Mouse (Mus musculus): Measurements from ENCODE around the gene Tgds. TPM values are rescaled to one million over a fixed set of nuclear protein-coding genes. Genes with fewer than 3 reads are reported as not detected.

The Tgds gene
- polyA plus RNA-seq (2015; fragmentation: Nextera tagmentation; extraction: Ambion mirVana), result 31.6 and 34.0 TPM in 2 replicates

DNA sequence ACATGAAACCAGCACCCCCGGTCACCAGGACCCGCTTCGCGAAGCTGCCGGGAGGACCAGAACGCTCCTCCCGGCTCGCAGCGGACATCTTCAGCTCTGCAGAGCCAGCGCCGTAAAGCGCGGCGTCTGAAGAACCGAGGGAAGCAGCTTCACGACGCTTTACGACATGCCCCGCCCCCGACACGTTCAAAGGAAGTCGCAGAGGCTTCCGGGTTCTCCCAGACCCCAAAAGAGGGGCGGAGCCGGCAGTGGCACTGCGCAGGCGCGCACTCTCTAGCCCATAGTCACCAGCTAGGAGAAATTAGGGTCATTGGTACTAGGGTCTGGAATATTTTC, at the start of gene Tgds:
Tgds (minus strand) TSS at position 114 of the 336 bp plus-strand sequence.
- peak within 1 kb of the TSS; percentile 47 for H3K27ac ChIP-seq
- no peaks in the 10 kb centered on the region for H3K9me3 ChIP-seq (replicated peaks; ENCODE audit: low read length)
- H3K4me1 ChIP-seq (replicated peaks; ENCODE audit: insufficient read depth, low read length), result peaks cover 5% of the 10 kb centered on the region; the same call in 1 of the 2 replicates
- H3K9ac ChIP-seq (ENCODE audit: low read depth, low read length), result peak within 1 kb of the TSS; percentile 84
- peak within 1 kb of the TSS; percentile 94 for H3K4me2 ChIP-seq (ENCODE audit: low read length)
- peak within 1 kb of the TSS; percentile 77 for H3K4me3 ChIP-seq (replicated peaks; ENCODE audit: low read depth, low read length)
- WGBS, result under 1% methylated on average over 28 of the region's 28 CpGs
- H3K36me3 ChIP-seq (ENCODE audit: insufficient read depth, low read length), result peaks cover 15% of the 10 kb centered on the region
- H3K27me3 ChIP-seq (ENCODE audit: insufficient read depth, low read length), result no peaks in the 10 kb centered on the region
- DNase-seq (ENCODE audit: low spot score) (peak; percentile 99), ATAC-seq (replicated peaks; ENCODE audit: low FRiP score, low read depth) (peak; percentile 83)
- no peak for TF ChIP-seq CTCF (IDR thresholded peaks at IDR 0.05; ENCODE audit: low read depth)

DNA sequence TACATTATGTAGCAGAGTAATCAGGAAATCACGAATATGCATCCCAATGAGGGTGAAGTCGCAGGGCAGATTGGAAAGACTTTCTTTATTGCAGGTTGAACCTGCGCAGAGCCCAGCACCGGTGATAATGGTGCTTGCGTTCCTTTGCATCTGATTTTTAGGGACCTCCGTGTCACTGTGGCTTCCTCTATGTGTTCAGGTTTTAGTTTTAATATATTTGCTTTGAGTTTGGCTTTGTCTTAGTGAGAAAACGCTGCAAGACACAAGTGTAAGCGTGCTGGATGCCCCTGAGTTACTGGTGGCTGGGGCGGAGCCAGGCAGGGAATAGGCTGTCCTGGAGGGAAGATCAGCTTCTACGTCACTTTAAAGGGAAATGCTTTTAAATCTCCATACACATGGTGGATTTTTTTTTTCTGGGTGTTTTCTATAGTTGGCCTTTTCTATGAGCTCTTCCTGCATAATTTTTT, 48.2 kb upstream of the Tgds start:
- Histone ChIP-seq H3K9ac (ENCODE audit: low read depth, low read length) (peak overlapping the region; percentile 15; the same call in 1 of the 2 replicates), H3K36me3 (ENCODE audit: insufficient read depth, low read length) (no peaks in the 10 kb centered on the region), H3K27me3 (ENCODE audit: insufficient read depth, low read length) (no peaks in the 10 kb centered on the region), H3K9me3 (replicated peaks; ENCODE audit: low read length) (no peaks in the 10 kb centered on the region), H3K4me3 (replicated peaks; ENCODE audit: low read depth, low read length) (peak overlapping the region; percentile 44), H3K4me2 (ENCODE audit: low read length) (peak overlapping the region; percentile 73), H3K4me1 (replicated peaks; ENCODE audit: insufficient read depth, low read length) (no peaks in the 10 kb centered on the region), H3K27ac (peak overlapping the region; percentile 10; the same call in 1 of the 2 replicates)
- ATAC-seq (replicated peaks; ENCODE audit: low FRiP score, low read depth) (no peak; the same call in 1 of the 2 replicates), DNase-seq (ENCODE audit: low spot score) (peak; percentile 83)
- no peak for TF ChIP-seq CTCF (IDR thresholded peaks at IDR 0.05; ENCODE audit: low read depth)
- WGBS, result 2% methylated on average over 10 of the region's 10 CpGs

DNA sequence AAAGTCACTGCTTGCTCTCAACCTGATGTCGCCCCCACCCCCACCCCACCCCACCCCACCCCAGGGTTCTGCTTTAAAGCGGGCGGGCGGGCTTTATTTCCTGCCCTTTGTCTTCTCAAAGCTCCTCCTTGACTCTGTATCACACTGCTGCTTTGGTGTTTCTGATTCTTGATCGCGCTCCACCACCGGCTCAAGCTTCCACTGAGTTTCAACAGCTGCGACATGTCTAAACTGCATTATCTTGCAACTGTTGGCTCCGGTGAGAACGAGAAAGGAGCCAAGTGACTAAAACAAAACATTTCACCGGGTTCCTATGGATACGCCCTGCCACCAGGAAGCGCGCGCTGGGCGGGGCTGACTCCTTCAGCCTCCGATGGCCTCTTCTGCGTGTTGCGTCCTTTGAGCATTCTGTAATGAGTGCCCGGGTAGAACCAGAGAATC, 47.6 kb upstream of the Tgds start:
- Histone ChIP-seq H3K4me1 (replicated peaks; ENCODE audit: insufficient read depth, low read length) (no peaks in the 10 kb centered on the region), H3K27ac (peak overlapping the region; percentile 10; the same call in 1 of the 2 replicates), H3K4me2 (ENCODE audit: low read length) (peak overlapping the region; percentile 73), H3K36me3 (ENCODE audit: insufficient read depth, low read length) (no peaks in the 10 kb centered on the region), H3K4me3 (replicated peaks; ENCODE audit: low read depth, low read length) (peak overlapping the region; percentile 44), H3K9me3 (replicated peaks; ENCODE audit: low read length) (no peaks in the 10 kb centered on the region), H3K9ac (ENCODE audit: low read depth, low read length) (peak overlapping the region; percentile 41; the same call in 1 of the 2 replicates), H3K27me3 (ENCODE audit: insufficient read depth, low read length) (no peaks in the 10 kb centered on the region)
- DNase-seq (ENCODE audit: low spot score) (peak; percentile 73), ATAC-seq (replicated peaks; ENCODE audit: low FRiP score, low read depth) (peak; percentile 79)
- WGBS, result under 1% methylated on average over 20 of the region's 20 CpGs
- TF ChIP-seq CTCF (IDR thresholded peaks at IDR 0.05; ENCODE audit: low read depth), result no peak

DNA sequence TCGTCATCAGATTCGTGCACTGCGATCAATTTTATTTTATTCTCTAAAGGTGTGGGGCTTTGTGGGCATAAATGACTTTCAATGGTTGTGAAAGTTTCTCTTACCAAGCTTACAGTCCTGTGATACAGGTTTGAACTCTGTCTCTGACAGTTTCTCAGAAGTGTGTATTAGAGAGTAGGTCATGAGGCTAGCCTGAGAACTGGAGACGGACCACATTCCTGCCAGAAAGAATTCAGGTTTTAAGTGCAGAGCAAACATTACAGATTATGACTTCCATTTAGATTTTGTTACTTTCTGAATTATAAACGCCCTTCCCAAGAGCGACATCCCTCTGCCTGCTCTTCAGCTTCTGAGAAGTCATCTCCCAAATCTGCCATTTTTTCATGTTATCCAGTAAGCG, 47.1 kb upstream of the Tgds start:
- Histone ChIP-seq H3K9me3 (replicated peaks; ENCODE audit: low read length) (no peaks in the 10 kb centered on the region), H3K4me3 (replicated peaks; ENCODE audit: low read depth, low read length) (peak overlapping the region; percentile 44), H3K36me3 (ENCODE audit: insufficient read depth, low read length) (no peaks in the 10 kb centered on the region), H3K27me3 (ENCODE audit: insufficient read depth, low read length) (no peaks in the 10 kb centered on the region), H3K9ac (ENCODE audit: low read depth, low read length) (peak overlapping the region; percentile 41; the same call in 1 of the 2 replicates), H3K4me2 (ENCODE audit: low read length) (peak overlapping the region; percentile 73), H3K4me1 (replicated peaks; ENCODE audit: insufficient read depth, low read length) (no peaks in the 10 kb centered on the region), H3K27ac (no peak overlapping the region)
- no peak for TF ChIP-seq CTCF (IDR thresholded peaks at IDR 0.05; ENCODE audit: low read depth)
- DNase-seq (ENCODE audit: low spot score), result peak; percentile 31
- 33% methylated on average over 7 of the region's 7 CpGs for WGBS
- no peak for ATAC-seq (replicated peaks; ENCODE audit: low FRiP score, low read depth)

DNA sequence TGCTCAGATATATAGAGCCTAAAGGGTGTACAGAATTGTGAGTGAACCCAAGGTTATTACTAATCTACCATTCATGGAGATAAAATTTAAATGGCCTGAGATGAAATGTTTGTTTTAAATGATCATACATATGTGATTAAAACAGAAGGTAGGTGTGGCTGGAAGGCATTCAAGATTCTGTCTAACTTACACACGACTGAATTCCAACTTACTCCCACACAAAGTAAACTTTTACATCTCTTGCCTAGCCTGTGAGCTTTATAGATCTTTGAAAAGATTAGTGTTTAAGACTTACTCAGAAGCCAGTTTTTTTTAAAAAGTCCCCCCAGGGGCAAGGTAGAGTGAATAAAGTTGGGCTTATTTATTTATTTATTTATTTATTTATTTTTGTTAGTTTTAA, 46.7 kb upstream of the Tgds start:
- no peak overlapping the region for H3K27ac ChIP-seq
- H3K4me3 ChIP-seq (replicated peaks; ENCODE audit: low read depth, low read length), result no peak overlapping the region; the same call in 1 of the 2 replicates
- H3K9ac ChIP-seq (ENCODE audit: low read depth, low read length), result no peak overlapping the region
- no peak for TF ChIP-seq CTCF (IDR thresholded peaks at IDR 0.05; ENCODE audit: low read depth)
- H3K9me3 ChIP-seq (replicated peaks; ENCODE audit: low read length), result no peaks in the 10 kb centered on the region
- WGBS, result 12% methylated on average over 1 of the region's 1 CpGs
- H3K4me1 ChIP-seq (replicated peaks; ENCODE audit: insufficient read depth, low read length), result no peaks in the 10 kb centered on the region
- no peak for ATAC-seq (replicated peaks; ENCODE audit: low FRiP score, low read depth)
- DNase-seq (ENCODE audit: low spot score), result peak; percentile 21
- no peaks in the 10 kb centered on the region for H3K27me3 ChIP-seq (ENCODE audit: insufficient read depth, low read length)
- 0 out of 2 replicates have a peak overlapping the region, but pooled peaks have one; percentile 73 for H3K4me2 ChIP-seq (ENCODE audit: low read length)
- no peaks in the 10 kb centered on the region for H3K36me3 ChIP-seq (ENCODE audit: insufficient read depth, low read length)

DNA sequence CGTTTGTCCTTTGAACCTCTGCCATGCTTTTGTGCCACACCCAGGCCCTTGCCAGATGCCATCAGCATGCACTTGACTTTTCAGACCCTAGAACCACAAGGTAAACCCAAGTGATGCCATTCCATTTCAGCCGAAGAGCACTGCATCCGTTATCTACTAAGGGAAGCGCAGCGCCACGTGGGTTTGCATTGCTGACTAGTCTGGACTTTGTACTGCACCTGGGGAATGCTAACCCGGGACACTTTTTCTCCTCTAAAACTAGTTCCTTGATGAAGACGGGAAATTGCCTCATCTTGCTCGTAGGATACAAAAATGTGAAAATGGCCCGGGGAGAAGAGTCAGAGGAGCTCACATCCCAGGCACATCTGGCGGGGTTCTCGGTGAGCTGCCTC, 43.1 kb upstream of the Tgds start:
- H3K4me3 ChIP-seq (replicated peaks; ENCODE audit: low read depth, low read length), result no peak overlapping the region
- no peak overlapping the region for H3K9ac ChIP-seq (ENCODE audit: low read depth, low read length)
- no peaks in the 10 kb centered on the region for H3K36me3 ChIP-seq (ENCODE audit: insufficient read depth, low read length)
- ATAC-seq (replicated peaks; ENCODE audit: low FRiP score, low read depth) (no peak), DNase-seq (ENCODE audit: low spot score) (no peak)
- H3K27me3 ChIP-seq (ENCODE audit: insufficient read depth, low read length), result no peaks in the 10 kb centered on the region
- H3K27ac ChIP-seq, result no peak overlapping the region
- TF ChIP-seq CTCF (IDR thresholded peaks at IDR 0.05; ENCODE audit: low read depth), result no peak
- 88% methylated on average over 12 of the region's 12 CpGs for WGBS
- no peak overlapping the region for H3K4me2 ChIP-seq (ENCODE audit: low read length)
- H3K4me1 ChIP-seq (replicated peaks; ENCODE audit: insufficient read depth, low read length), result no peaks in the 10 kb centered on the region
- H3K9me3 ChIP-seq (replicated peaks; ENCODE audit: low read length), result no peaks in the 10 kb centered on the region

Data from kidney, postnatal 0 days (tissue).